Mouse (Mus musculus) heart, embryonic 13.5 days (tissue): ENCODE measurements around the gene Man2a2. TPM values are rescaled to one million over a fixed set of nuclear protein-coding genes. Genes with fewer than 3 reads are reported as not detected.

Experiments
- ATAC-seq: fragments of 200-750 bp; cut with Nextera tagmentation; 2 replicates; pipeline ENCODE4 v1.8.0; 2017; ENCODE audit warnings: moderate TSS enrichment; ENCODE audit not compliant: insufficient number of reproducible peaks, low FRiP score, low TSS enrichment; ENCODE audit errors: extremely low read depth
- H3K27ac ChIP-seq: fragments of 300-500 bp; sonication (generic); replicated peaks from 2 replicates; pipeline ENCODE4 v1.5.1; 2015; ENCODE audit warnings: moderate library complexity, mild to moderate bottlenecking, inconsistent platforms
- H3K27me3 ChIP-seq: fragments of 300-500 bp; sonication (generic); replicated peaks from 2 replicates; pipeline ENCODE4 v1.6.1; 2015; ENCODE audit warnings: mild to moderate bottlenecking, inconsistent platforms
- H3K36me3 ChIP-seq: fragments of 300-500 bp; sonication (generic); 2 replicates; pipeline ENCODE4 v1.6.1; 2015; ENCODE audit warnings: mild to moderate bottlenecking, inconsistent platforms
- H3K4me1 ChIP-seq: fragments of 300-500 bp; sonication (generic); 2 replicates; pipeline ENCODE4 v1.6.1; 2015; ENCODE audit warnings: inconsistent platforms
- H3K4me2 ChIP-seq: fragments of 300-500 bp; sonication (generic); 2 replicates; pipeline ENCODE4 v1.6.1; 2015; ENCODE audit warnings: inconsistent platforms, mild to moderate bottlenecking, moderate library complexity
- H3K4me3 ChIP-seq: fragments of 300-500 bp; sonication (generic); 2 replicates; pipeline ENCODE4 v1.5.1; 2015; ENCODE audit warnings: moderate library complexity, mild to moderate bottlenecking, inconsistent platforms
- H3K9ac ChIP-seq: fragments of 300-500 bp; sonication (generic); 2 replicates; pipeline ENCODE4 v1.6.1; 2015; ENCODE audit warnings: inconsistent platforms, mild to moderate bottlenecking, moderate library complexity
- H3K9me3 ChIP-seq: fragments of 300-500 bp; sonication (generic); 2 replicates; pipeline ENCODE4 v1.6.1; 2016; ENCODE audit warnings: inconsistent platforms
- WGBS: fragments of 180-500 bp; shearing (Covaris S2); methylation state at CpG from one replicate; pipeline ENCODE4 v1.1.7; 2015; ENCODE audit warnings: mixed read lengths; 5-methylcytosine and 5-hydroxymethylcytosine counted together
- polyA plus RNA-seq: library from polyadenylated mRNA; unstranded; fragments of >200 nt; fragmentation: Nextera tagmentation; extraction: Ambion mirVana; gene quantifications from 2 replicates; pipeline ENCODE4 v1.2.1, GENCODE M21; 2015

Man2a2 gene
- polyA plus RNA-seq, 1 experiment from 2014 or later = 19.3 TPM

GRCm38 (mm10) chr7:80307766-80308165 lies 63.4 kb downstream of the Man2a2 start:
- no peak for ATAC-seq
- H3K27me3 ChIP-seq = no peaks in the 10 kb centered on the region
- H3K4me1 ChIP-seq = no peaks in the 10 kb centered on the region
- H3K4me2 ChIP-seq = no peak overlapping the region
- no peak overlapping the region for H3K9ac ChIP-seq
- no peak overlapping the region for H3K4me3 ChIP-seq
- 85% methylated on average over 3 of the region's 3 CpGs for WGBS
- no peaks in the 10 kb centered on the region for H3K9me3 ChIP-seq
- H3K27ac ChIP-seq = no peak overlapping the region
- peaks cover 99% of the 10 kb centered on the region for H3K36me3 ChIP-seq

- WGBS = 86% methylated on average over 2 of the region's 2 CpGs
- Histone ChIP-seq H3K9me3 (no peaks in the 10 kb centered on the region), H3K9ac (no peak overlapping the region), H3K27me3 (no peaks in the 10 kb centered on the region), H3K36me3 (peaks cover 87% of the 10 kb centered on the region), H3K27ac (no peak overlapping the region), H3K4me2 (no peak overlapping the region), H3K4me1 (peaks cover 16% of the 10 kb centered on the region), H3K4me3 (no peak overlapping the region)
- ATAC-seq = no peak
These were observed 69.7 kb downstream of the Man2a2 start for GRCm38 (mm10) chr7:80301522-80301921.

GRCm38 (mm10) chr7:80299568-80299967 lies 71.6 kb downstream of the Man2a2 start:
- Histone ChIP-seq H3K36me3 (peaks cover 70% of the 10 kb centered on the region), H3K9ac (no peak overlapping the region), H3K27ac (no peak overlapping the region), H3K4me1 (peaks cover 30% of the 10 kb centered on the region), H3K4me3 (no peak overlapping the region), H3K9me3 (no peaks in the 10 kb centered on the region), H3K4me2 (no peak overlapping the region), H3K27me3 (no peaks in the 10 kb centered on the region)
- ATAC-seq = no peak
- 88% methylated on average over 3 of the region's 3 CpGs for WGBS

Other genes starting within 250 kb of the Man2a2 start
- 9.9 and 11.3 TPM in 2 replicates for gene Sema4b, start 184.5 kb downstream of the Man2a2 start, polyA plus RNA-seq
- gene Cib1, start 138.6 kb downstream of the Man2a2 start, polyA plus RNA-seq = 54.2 and 57.9 TPM in 2 replicates
- 3.3 and 3.7 TPM in 2 replicates for gene Gdpgp1, start 138.5 kb downstream of the Man2a2 start, polyA plus RNA-seq
- 0.62 and 0.82 TPM in 2 replicates for gene Ttll13, start 125.0 kb downstream of the Man2a2 start, polyA plus RNA-seq
- 37.0 and 37.9 TPM in 2 replicates for gene Ngrn, start 110.2 kb downstream of the Man2a2 start, polyA plus RNA-seq
- 9.6 and 11.1 TPM in 2 replicates for gene Vps33b, start 101.7 kb downstream of the Man2a2 start, polyA plus RNA-seq
- gene Prc1, start 76.9 kb downstream of the Man2a2 start, polyA plus RNA-seq = 121 and 133 TPM in 2 replicates
- gene Rccd1, start 46.9 kb downstream of the Man2a2 start, polyA plus RNA-seq = 7.3 and 7.8 TPM in 2 replicates
- 18.2 and 20.1 TPM in 2 replicates for gene Unc45a, start 30.4 kb downstream of the Man2a2 start, polyA plus RNA-seq
- 14.5 and 16.5 TPM in 2 replicates for gene Hddc3, start 28.3 kb downstream of the Man2a2 start, polyA plus RNA-seq
- gene Fes, start 16.6 kb upstream of the Man2a2 start, polyA plus RNA-seq = 10.7 and 10.8 TPM in 2 replicates
- 14.2 and 14.8 TPM in 2 replicates for gene Furin, start 34.1 kb upstream of the Man2a2 start, polyA plus RNA-seq
- 16.4 and 17.1 TPM in 2 replicates for gene Blm, start 163.7 kb upstream of the Man2a2 start, polyA plus RNA-seq